Mouse (Mus musculus) kidney, adult 2 months (tissue): Measurements from ENCODE around the gene Spint2.

Experiments
- CTCF ChIP-seq: fragments of 200-500 bp; conservative IDR thresholded peaks from 2 replicates; pipeline ENCODE4 v1.5.1; 2011; ENCODE audit warnings: low read depth, mild to moderate bottlenecking, control low read depth, low read length, moderate library complexity, mixed read lengths; ENCODE audit not compliant: insufficient read depth, insufficient read length
- POLR2A ChIP-seq: fragments of 200-500 bp; IDR thresholded peaks from one replicate; pipeline ENCODE4 v1.6.1; 2011; ENCODE audit warnings: low read depth, low read length, control low read depth

DNA sequence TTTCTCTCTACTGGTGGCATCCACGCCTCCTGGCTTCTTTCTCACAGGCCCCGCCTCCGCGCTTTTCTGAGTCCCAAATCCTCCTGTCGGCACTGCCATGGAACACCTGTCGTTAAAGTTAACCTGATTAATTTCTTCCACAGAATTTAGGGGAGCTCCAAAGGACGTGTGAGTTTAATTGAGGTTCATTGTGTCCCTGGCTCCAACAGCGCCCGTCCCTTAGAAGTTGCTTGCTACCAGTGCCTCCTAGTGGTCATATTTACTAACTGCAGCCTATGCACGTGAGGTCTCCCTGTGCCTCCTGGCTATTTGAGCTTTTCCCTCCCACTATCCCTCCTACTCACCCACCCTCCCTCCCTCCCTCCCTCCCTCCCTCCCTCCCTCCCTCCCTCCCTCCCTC is 15.3 kb upstream of the Spint2 start:
- TF ChIP-seq POLR2A: no peak
- TF ChIP-seq CTCF: peak; percentile 95
